Mouse (Mus musculus) adrenal gland, postnatal 25 days (tissue): ENCODE data around the gene Cdh26. TPM values are rescaled to one million over a fixed set of nuclear protein-coding genes. Genes with fewer than 3 reads are reported as not detected.

Experiments
- DNase-seq: peaks from one replicate; pipeline ENCODE4 v3.0.0; 2021; ENCODE audit warnings: mixed read lengths
- long read RNA-seq: library from polyadenylated mRNA; stranded (forward); transcript quantifications from one replicate; pipeline ENCODE4 v2.0.0, GENCODE M21; 2021
- total RNA-seq: library from RNA; stranded (reverse); gene quantifications from 2 replicates; pipeline ENCODE4 v1.2.3, GENCODE M21; 2021

The Cdh26 gene
- total RNA-seq = not detected in 2 replicates
- long read RNA-seq = 0 reads

DNA sequence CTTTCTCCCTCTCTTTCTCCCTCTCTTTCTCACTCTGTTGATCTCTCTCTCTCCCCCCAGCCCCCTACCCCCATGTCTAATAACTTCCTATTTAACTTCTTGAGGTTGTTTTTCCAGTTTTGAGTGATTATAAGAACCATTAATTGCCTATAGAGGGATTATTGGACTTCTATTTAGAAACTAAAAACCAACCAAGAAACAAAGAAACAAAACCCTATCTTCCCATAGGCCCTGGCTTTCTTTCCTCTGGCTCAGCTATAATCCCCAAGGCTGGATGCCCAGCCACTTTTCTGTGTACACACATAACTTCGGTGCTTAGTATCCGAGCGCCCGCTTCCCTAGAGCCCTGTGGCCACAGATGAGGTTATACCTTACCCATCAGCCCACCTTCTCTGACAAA, at the start of gene Cdh26:
TSS of gene Cdh26 (plus strand) at position 301 of the 400 bp plus-strand sequence.
- DNase-seq = no peak

DNA sequence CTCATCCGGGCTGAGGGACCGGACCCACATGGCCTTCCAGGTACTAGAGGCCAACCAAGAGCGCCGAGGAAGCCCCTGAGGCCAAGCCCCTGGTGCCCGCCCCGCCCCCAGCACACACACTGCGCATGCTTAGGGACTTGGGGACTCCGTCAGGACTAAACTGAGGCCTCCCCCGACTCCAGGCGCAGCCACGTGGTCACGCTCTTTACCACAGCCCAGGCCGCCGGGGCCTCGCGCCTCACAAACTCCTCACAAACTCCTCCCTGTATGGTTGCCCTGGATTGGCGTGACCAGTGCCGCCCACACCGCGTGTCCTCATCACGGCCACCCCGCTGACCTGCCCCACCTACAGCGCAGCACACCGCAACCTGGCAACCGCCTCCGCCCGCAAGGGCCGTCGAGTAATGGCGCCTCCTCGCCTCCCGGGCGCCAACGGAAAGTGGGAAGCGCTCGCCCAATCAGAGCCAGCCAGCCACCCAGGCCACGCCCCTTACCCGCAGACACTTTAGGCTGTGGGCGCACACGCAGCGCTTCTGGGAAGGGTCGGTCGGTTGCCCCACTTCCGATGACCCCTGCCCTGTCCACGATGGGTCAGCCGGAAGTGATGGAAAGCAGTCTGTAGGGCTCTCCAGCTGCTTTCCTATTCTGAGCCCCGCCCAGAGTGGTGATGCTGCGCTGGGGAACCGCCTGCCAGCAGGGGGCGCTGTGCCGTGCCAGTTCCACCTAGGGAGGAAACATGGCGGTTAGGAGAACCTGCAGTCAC, 23.1 kb upstream of the Cdh26 start, which contains the start of gene Sycp2:
TSS of gene Sycp2 (minus strand) at position 633 of the 763 bp plus-strand sequence.
- DNase-seq = no peak

DNA sequence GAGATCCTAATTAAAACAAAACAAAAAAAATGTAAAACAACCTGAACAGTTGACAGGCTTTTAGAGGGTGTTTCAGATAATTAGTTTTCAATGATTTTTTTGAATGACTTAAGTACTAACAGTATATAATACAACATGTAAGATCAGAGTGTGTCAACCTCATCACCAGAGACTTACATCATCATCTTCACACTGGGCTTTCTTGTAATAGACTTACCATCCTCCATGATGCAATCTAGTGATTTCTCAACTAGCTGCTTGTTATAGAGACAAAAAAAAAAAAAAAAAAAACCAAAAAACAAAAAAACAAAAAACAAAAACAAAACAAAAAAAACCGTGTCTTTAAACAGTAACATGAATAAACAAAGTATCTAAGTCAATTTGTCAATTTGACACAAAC, 21.3 kb upstream of the Cdh26 start:
- DNase-seq = no peak

DNA sequence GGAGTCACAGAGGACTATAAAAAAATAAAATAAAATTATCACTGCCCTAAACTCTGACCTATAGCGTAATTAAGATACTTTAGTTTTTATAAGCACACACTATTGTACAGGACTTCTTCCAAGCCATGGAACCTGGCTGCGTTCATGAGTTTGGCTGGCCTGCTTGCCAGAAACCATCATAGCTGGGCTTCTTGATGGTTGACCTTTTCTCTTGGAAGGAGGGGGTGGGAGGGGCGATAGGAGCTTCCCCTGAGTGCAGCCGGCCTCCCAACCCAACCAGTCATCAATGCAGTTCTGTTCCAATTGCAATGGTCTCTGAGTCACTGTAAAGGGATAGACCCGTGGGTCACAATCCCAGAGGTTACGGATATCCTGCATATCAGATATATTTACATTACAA, 20.0 kb upstream of the Cdh26 start:
- no peak for DNase-seq

DNA sequence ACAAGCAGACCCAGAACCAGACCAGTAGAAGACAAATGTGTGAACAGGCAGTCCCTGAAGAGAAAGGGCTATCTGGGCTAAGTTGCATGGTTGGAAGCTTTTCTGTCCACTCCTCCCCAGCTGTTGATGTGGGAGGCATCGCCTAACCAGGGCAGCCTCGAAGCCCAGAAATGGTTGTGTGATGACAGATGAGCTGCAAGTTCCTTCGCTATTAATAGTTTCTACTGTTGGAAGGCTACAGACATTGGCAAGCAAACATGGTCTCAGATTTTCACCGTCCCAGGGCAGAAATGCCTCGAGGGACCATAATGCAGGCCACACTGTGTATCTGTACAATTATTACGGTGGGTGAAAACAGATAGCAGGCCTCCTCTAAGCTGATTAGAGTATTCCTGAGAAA, 17.7 kb upstream of the Cdh26 start:
- no peak for DNase-seq

DNA sequence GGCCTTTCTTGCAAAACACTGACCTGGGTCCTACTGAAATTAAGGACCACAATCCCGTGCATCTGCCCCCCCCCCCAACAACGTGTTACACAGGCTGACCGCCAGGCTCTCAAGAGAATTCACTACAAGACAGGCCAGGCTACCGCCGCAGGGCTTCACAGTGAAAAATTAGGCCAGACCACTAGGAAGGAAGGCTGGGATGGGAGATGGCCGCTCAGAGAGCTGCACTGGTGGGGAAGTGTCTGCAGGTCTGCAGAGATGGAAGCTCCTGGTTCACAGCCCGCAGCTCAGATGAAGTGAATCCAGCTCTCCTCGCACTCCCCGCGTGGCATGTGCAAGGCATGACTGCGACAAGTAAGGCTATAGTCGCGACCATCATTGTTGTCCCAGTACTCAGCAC, 17.2 kb upstream of the Cdh26 start:
- no peak for DNase-seq

DNA sequence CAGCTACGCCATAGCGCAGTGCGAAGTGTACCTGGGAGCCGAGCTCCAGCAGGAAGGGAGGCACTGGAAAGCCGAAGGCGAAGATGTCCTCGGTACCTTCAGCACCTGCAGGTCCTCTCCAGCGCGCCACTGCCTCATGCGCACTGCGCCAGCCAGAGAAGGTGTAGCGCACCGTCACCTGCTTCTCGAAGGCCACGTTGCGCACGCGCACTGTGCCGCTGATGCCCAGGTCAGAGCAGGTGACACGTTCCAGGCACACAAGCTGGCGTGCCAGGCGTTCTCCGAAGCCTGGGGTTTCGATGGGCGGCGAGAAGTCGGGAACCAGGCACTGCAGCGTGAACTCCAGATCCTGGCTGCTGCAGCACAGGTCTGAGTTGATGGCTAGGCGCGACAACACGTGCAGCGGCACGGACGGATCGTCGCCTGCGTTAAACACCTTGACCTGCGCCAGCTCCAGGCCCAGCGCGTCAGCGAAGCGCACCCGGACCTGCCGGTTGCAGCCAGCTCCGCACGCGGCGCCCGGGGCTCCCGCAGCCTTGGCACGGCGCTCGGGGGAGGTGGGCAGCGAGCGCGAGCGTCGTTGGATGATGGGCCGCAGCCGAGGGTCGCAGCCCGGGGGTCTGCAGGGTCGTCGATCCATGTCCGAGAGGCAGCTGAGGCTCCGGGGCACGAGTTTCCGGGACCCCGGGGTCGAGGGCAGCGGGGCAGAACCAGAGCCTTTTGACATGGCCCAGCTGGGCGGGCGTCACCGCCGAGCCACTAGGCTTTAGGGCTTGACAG, 16.7 kb upstream of the Cdh26 start:
- peak; percentile 14 for DNase-seq

DNA sequence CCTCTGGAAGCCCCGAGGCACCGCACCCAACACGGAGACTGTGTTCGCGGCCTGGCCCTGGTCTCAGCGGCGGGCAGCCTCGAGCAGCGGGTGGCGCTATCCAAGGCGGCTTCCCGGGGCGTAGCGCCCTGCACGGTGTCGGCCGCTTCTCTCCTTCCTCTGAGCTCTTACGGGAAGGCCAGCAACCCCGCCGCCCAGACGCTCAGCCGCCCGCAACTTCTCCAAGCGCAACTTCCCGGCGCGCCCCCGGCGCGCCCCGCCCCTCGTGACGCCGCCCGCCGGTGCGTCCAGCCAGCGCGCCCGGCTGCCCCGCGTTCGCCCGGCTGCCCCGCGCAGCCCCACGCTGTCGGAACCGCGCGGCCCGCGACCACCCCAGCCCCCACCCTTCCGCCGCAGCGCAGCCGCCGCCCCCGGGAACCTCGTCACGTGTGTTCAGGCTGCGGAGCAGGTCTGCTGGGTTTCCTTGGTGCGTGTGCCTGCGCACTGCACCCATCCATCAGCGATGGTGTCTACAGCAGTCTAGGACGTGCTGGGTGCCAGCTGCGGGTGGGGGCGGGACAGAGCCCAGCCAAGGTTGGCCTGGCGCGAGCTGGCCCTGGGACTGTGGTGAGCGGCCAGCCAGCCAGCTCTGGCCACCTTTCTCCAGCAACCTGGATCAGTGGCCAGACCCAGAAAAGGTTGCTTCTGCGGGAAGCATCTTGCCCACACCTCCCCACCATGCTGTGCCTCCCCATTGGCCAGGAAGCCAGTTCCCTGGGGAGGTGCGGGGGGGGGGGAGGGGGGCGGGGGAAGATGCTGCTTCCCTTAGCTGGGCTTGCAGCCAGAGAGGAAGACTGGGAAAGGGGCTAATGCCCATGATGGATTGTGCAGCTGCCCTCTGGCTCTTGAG, 15.8 kb upstream of the Cdh26 start, which contains the start of the genes Ppp1r3d and Fam217b:
TSS of gene Ppp1r3d (minus strand) at position 212 of the 889 bp plus-strand sequence.
TSS of gene Fam217b (plus strand) at position 264 of the 889 bp plus-strand sequence.
- peak; percentile 64 for DNase-seq

DNA sequence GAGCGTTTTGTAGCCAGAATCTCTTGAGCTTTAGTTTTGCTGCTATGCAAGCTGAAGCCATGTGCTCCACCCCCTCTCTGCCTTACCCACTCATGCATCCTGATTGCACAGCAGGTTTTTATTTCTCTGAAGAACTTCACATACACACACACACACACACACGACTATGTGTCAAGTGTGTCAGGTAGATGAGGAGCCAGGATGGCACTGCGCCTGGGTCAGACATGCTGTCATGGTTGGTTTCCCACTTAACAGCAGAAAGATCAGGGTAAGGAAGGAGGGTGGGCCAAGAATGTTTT, 15.2 kb upstream of the Cdh26 start:
- DNase-seq = no peak

DNA sequence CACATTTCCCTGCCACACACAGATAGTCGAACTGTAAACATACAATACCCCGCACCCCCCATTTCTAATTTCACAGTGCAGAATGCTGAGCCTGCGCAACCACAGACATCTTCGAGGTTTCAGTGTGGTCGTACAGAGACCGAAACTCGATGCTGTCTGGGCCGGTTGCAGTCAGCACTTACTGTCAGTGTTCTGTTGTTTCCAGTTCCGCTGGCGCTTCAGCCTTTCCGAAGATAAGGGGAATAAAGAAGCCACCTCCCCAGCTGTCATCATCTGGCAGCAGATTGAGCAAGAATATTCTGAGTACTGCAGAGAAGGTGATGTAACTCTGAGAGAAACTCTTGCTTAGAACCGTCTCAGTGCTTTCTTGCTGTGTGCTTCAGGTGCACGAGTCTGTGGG, 13.9 kb upstream of the Cdh26 start:
- no peak for DNase-seq

DNA sequence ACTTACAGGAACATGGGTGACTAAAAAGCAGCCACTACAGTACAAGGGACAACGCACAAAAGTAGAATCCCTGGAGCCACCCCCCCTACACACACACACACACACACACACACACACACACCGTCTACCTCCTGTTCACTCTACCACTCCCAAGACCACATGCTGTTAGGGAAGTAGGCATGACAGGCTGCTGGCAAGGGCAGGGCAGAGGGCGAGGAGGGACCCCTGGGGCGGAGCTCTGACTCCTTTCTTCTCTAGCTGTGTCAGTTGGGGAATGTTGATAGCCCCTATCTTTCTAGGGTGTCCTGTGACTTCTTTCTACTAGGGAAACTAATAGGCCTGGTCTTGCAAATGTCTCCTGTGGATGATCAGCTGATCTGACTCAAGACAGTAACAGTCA, 13.4 kb upstream of the Cdh26 start:
- no peak for DNase-seq

DNA sequence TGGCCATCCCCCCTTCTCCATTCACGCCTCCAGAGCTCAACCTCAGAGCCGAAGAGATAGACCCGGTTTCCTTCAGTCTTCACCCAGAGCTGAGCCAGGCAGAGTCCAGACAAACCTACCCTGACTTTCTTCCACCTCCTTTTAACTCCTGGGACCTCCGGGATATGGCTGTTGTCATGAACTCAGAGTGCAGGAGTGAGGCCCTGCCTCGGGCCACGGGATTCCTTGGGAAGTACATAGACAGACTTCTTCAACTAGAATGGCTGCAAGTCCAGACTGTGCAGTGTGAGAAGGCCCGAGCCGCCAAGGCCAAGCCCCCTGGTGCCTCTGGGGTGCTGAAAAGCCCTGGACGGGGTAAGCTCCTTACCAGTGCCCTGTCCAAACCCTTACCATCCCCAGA, 9.8 kb upstream of the Cdh26 start:
- DNase-seq = no peak

DNA sequence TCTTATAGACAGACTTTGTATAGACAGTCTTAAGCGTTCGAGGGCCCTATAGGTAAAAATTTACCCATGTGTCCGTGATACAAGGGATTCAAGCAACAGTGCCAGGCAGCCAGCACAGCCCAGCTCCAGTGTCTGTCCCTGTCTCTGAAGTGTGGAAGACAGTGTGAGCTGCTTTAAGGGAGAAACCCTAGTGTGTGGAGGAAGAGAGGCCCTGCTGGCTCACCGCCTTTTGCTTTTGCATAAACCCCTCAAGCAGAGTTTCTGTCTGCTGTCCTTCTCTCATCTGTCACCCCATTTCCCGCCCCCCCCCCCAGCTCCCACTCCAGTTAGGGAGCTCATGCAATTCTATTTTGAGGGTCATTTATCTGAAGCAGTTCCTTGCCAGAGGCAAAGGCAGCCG, 8.7 kb upstream of the Cdh26 start:
- no peak for DNase-seq

DNA sequence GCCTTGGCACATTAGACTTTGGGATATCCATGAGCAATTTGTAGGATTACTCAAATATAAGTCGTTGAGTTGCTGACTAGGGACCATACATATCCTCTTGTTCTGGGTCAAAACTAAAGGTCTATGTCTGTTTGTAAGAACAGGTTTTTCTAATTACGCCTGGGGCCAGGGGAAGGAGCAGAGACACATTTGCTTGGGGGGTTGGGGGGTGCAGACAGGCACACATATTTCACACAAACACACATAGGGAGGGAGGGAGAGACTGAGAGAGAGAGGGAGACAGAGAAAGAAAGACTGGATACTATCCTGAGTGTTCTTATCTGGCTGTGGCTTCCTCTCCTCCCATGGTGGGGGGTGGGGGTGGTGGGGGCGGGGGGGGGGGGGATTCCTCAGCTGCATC, 8.1 kb upstream of the Cdh26 start:
- no peak for DNase-seq

DNA sequence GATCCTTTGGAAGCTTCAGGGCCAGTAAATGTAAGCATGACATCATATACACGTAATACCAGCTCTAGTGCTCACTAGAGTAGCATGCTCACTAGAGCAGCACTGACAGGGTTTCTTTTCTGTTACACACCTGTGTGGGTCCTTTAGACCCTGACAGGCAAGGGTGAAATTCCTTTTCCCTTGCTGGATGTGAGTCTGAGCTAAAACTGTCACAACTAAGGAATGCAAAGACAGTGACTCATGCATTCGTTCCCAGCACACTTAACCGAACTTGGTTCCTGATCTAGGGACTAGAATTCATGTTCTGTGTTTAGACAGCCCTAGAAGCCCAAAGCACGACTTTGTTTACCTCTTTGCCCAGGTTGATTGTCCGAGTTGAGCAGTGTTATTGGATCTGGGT, 7.1 kb upstream of the Cdh26 start:
- DNase-seq = no peak

DNA sequence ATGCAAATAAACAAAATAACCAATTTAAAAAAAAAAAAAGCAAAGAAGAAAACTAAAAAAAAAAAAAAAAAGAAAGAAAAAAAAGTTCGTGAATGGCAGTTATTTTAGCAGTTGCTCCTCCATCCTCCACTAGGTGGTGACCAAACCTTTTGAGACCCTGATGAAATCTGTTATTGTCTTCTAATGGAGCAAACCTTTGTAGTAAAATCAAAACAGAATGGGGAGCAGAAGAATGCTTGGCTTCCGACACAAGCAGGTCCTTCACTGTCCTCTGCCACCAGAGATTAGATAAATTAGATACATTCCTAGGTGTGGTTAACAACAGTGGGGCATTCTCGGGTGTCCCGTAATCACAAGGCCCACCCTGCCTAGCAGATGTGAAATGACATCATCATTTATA, 4.1 kb upstream of the Cdh26 start:
- DNase-seq = no peak

DNA sequence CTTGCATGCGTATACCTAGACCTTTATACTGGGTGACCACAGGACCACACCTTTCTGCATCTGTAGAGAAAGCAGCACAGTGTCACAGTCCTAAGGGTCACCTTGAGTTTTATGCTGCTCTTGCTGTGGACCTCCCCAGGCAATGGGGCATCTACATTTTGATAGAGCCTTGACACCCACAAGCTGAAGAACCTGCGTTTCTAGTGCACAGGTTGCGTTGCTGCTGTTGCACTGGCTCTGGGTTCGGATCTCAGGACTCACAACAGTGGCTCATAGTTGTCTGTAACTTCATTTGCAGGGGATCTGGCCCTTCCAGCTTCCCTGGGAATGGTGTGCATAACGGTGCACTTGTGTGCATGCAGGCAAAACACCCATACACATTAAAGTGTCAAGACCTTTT, 3.1 kb upstream of the Cdh26 start:
- DNase-seq = no peak

DNA sequence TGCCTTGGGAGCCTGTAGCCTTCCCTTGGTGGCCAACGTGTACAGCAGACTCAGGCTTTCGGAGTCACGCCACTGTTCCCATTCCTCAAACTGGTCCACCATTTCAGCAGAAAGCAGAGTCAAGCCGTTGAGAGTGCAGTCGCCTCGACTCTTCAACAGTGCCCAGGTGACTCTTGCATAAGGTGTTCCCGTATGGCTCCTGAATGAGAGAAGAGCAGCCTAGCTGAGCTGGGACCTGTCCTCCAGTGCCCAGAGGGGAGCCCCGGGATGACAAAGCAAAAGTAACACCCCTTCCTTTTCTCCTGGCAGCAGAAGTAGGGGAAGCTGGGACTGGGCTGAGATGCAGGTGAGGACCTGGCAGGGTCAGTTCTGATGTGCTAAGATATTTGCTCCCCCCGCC, 2.1 kb upstream of the Cdh26 start:
- DNase-seq = no peak

DNA sequence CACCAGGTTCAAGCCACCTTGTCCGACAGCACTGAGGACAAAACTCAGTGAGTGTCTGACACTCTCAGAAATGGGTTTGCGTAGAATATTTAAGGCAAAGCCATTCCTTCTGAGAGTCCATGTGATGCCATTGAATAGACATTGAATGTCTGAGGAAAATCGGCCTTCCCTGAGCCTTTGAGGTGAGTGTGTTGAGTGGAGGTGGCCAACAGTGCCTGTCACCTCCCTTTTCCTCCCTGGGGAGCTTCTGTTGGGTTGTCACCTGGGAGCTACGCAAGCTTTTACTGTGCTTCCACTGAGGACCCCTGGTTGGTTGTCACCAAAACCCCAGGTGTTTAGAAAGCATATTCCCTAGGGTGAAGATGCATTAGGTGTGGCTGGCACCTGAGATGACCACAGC, 1.7 kb upstream of the Cdh26 start:
- DNase-seq = no peak

DNA sequence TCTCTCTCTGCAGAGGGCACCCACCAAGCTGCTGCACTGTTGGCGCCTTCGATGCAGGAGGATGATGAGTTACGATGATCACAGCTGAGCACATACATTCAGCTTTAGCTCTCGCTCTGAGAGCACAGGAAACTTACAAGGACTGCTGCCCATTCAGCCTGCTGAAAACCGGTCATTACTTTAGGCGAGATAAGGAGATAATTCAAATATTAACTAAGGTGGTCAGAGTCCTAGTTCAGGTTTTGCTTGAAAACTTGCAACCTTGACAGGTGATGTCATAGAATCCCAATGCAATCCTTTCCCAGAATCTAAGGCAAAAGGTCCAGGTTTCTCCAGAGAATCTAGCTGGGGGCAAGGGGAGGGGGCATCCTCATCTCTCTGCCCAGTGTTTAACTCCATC, 905 bp upstream of the Cdh26 start:
- no peak for DNase-seq

DNA sequence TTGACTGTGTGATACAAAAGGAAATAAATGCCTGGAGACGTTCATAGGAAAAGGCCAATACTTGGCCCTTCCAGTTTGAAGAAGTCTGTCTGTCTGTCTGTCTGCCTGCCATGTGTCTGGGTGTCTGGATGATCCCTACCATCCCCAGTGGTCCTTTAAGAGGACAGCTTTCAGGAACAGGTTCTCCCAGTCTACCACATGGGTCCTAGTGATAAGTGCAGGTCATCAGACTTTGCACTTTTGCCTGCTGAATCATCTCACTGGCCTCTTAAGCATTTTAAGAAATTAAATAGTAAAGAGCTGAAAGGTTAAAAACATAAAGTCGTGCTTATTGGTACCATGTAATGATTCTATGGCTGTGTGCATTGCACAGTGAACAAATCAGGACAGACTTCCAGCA, 3.2 kb downstream of the Cdh26 start:
- DNase-seq = no peak

DNA sequence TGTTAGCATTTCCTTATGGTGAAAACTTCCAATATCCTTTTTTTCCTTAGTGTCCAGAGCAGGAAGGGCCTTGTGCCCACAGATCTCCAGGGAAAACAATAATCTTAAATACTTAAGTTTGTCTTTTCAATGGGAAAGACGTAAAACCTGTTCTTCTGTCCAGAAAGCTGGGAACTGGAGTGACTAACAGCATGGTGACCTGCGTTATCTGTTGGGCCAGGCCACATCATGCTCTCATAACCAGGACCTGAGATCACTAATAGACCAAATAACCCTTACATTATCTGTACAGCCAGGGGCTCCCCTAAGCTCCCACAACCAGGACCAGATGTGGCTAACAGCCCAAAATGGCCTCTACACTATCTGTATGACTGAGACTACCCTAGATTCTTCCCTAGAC, 3.6 kb downstream of the Cdh26 start:
- no peak for DNase-seq

DNA sequence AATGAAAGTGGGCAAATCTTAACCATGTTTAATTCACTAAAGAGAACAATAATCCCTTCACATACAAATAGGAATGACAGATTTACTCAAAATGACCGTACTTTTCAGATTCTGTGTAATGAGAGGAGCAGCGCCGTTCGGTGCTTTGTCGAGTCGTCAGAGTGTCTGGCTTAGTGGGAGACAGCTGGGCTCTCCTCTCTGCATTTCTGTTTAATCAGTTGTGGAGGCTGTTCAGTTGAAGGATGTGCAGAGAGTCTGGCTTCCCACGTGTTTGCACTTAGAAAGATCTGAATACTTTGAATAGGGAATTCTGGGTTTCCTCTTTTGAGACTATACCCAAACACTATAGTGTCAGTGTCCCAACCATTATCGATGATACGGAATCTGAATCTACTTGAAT, 7.0 kb downstream of the Cdh26 start:
- no peak for DNase-seq
